Mouse (Mus musculus) embryonic fibroblast, embryonic 13.5 days (primary cell): ENCODE data around the gene Entpd3.

Experiments used
- CTCF ChIP-seq: IDR thresholded peaks from 2 replicates; pipeline ENCODE4 v1.5.1; 2011; ENCODE audit warnings: mild to moderate bottlenecking, control low read depth, low read length, moderate library complexity, borderline replicate concordance; ENCODE audit not compliant: insufficient read depth
- POLR2A ChIP-seq: IDR thresholded peaks from 2 replicates; pipeline ENCODE4 v1.6.1; 2011; ENCODE audit warnings: low read depth, mild to moderate bottlenecking, control low read depth, low read length, moderate library complexity

GRCm38 (mm10) chr9:120541411-120541810, 1.8 kb downstream of the Entpd3 start:
- TF ChIP-seq CTCF, result no peak
- TF ChIP-seq POLR2A, result no peak
